Mouse (Mus musculus) erythroid progenitor cell, adult 5-6 weeks (primary cell): Measurements from ENCODE around the gene Slc23a2. TPM values are rescaled to one million over a fixed set of nuclear protein-coding genes. Genes with fewer than 3 reads are reported as not detected.

Experiments
- ATAC-seq: replicated peaks from 2 replicates; pipeline ENCODE4 v1.8.0; 2016; ENCODE audit warnings: moderate number of reproducible peaks, mild to moderate bottlenecking, moderate TSS enrichment, inconsistent platforms; ENCODE audit not compliant: poor library complexity, low FRiP score, severe bottlenecking
- total RNA-seq, 2 experiments: library from RNA; stranded (forward) in 1 of 2; stranded (reverse) in 1 of 2; fragments of 150-400 nt in 1 of 2; fragments of 186-747, 209-891 nt in 1 of 2; gene quantifications; 2 replicates each; pipeline versions ENCODE4 v1.2.3 to v1.2.4; 2015 to 2017; ENCODE audit warnings: low replicate concordance in 2 of 2

Slc23a2 gene
- total RNA-seq, 2 experiments from 2014 or later, result 0.53 to 2.9 TPM

- no peak for ATAC-seq
Measured at GRCm38 (mm10) chr2:132028894-132029605, 115.9 kb downstream of the Slc23a2 start.

DNA sequence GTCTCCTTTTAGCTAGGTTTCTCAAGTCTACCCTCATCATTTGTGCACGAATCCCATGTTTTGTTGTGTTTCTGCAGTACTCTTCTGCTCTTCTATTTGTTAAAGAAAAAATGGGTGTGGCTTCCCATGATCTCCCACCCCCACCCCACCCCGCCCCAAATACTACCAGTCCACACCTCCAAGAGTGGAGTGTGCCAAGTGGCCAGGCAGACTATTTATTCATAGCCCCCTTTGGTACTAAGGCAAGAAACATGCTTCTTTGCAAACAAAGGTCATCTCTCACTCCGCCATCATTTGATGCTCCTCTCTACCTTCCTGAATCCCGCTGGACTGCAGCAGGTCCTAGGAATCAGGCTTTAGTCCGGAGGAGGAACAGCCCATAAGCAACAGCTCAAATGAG is 116.8 kb downstream of the Slc23a2 start:
- no peak for ATAC-seq

DNA sequence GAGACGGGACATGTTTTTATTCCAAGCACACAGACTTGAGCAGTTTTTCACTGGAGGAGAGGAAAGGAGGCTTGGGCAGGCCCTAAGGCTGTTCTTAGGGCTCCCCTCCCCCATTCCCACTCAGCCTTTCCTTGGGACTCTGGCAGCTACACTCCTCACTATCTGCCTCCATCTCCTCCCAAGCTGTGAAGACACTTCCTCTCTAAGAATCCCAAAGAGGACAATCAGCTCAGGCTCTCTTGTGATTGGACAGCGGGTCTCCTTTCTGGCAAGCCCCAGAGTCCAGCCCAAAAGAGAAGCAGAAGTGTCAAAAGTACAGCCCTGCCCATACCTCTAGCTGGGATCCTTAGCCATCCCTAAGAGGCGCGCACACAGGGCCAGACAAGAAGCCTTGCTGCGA is 117.5 kb downstream of the Slc23a2 start:
- no peak for ATAC-seq

GRCm38 (mm10) chr2:132024028-132024427 is 120.9 kb downstream of the Slc23a2 start:
- no peak for ATAC-seq

DNA sequence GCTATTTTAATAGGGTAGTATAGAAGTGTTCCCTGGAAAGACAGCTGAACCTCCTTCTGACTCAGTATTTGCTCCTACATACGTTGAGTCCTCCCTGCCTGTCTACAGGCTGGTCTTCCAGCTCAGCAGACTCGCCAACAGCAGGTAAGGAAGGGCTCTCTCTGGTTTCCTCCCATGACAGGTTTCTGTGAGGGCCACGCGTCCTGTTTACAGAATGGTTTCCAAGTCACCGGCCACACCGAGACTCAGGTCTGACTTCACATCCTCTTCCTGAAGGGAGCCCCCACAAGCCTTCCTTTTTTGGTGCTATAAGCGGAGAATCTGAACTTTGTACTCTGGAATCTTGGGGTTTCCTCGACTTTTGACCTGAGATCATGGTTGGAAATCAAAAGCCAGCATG is 122.3 kb downstream of the Slc23a2 start:
- ATAC-seq, result no peak

GRCm38 (mm10) chr2:132021616-132022015 is 123.3 kb downstream of the Slc23a2 start:
- ATAC-seq, result no peak

DNA sequence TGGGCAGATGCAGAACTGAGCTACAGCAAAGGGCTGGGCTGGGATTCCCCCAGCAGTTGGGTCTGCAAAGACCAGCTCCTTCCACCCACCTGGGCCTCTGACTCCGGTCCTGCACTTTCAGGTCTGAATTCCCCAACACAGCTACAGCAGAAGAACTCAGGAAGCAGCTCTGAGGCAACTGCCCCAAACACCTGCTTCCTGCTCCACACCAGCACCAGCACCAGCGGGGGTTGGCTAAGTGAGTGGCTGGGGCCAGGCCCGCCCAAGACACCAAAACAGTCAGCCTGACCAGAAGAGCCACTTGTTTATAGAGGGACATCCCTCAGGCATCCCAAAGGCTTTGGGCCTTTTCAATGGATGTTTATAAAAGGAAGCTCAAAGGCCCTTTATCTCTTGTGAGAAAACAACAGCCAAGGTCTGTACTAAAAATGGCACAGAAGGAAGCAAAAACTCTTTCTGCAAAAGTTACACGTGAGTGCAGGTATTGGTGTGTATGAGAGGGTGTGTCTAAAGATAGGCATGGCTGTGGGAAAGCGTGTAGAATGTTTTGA is 123.8 kb downstream of the Slc23a2 start:
- ATAC-seq, result no peak

- ATAC-seq, result no peak
Measured at GRCm38 (mm10) chr2:132020420-132020819, 124.5 kb downstream of the Slc23a2 start.

DNA sequence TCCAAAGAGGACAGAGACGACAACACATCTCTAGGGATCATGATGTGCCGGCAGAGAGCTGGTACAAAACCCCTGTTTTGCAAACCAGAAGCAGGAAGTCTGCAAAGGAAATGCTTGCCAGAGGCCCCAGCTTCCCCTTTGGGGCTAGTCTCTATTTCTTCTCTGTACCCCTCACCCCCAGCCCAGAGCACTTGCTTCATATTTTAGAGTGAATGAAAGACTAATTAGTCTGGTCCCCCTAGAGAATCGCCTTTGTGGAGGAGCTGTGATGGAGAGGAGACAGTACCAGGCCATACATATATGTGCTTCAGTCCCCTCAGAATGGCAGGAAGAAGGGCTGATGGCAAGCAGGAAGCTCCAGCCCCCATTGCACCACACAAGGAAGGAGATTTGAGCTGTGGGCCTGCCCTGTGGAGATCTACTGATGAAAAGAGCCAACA is 125.5 kb downstream of the Slc23a2 start:
- no peak for ATAC-seq

- ATAC-seq, result no peak
Measured at GRCm38 (mm10) chr2:132018156-132018555, 126.8 kb downstream of the Slc23a2 start.

DNA sequence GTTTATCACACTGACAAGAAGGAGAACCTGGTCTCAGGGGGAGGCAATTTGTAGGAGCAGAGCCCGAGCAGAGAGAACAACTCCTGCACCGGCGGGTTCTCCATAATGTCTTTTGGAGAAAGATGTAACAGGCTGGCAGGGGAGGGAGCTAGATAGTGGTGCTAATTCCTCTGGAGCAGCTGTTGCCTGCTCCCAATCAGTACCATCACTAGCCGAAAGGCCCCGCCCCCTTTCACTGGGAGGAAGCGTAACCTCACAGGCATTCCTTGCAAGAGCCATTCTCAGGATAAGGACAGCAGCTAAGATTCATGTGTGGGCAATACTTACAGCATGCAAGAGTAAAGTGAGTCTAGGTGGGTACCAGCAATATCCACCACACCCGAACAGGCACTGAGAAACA is 127.3 kb downstream of the Slc23a2 start:
- no peak for ATAC-seq

GRCm38 (mm10) chr2:132016034-132016433 is 128.9 kb downstream of the Slc23a2 start:
- no peak for ATAC-seq

GRCm38 (mm10) chr2:132013152-132013551 is 131.8 kb downstream of the Slc23a2 start:
- ATAC-seq, result no peak

GRCm38 (mm10) chr2:132010781-132011180 is 134.1 kb downstream of the Slc23a2 start:
- ATAC-seq, result no peak

- no peak for ATAC-seq
Measured at GRCm38 (mm10) chr2:132008186-132008585, 136.7 kb downstream of the Slc23a2 start.

GRCm38 (mm10) chr2:132007475-132007819 is 137.5 kb downstream of the Slc23a2 start:
- ATAC-seq, result no peak

GRCm38 (mm10) chr2:132006561-132007474 is 138.1 kb downstream of the Slc23a2 start:
- no peak for ATAC-seq

- ATAC-seq, result no peak
Measured at GRCm38 (mm10) chr2:132005445-132005844, 139.5 kb downstream of the Slc23a2 start.

GRCm38 (mm10) chr2:132004495-132005136 is 140.3 kb downstream of the Slc23a2 start:
- ATAC-seq, result no peak

DNA sequence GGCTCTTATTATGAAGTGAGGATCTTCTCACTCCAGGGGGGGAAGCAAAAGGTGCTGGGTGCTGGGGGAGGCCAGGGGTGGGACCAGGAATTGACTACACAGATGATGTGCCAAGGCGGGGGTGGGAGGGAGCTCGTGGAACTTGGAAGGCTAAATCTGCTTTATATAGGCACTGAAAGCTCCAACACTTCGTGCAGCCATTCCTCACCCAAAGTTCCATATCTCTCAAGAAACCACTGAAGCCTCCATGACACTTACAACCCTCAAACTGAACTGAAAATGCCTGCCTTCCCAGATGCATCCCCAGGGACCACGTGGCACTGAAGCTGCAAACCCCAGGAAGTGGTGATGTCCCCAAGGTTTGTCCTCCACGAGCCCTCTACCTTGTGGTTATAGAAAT is 141.0 kb downstream of the Slc23a2 start:
- no peak for ATAC-seq
